Mouse (Mus musculus) monocyte, adult 2 months (primary cell): ENCODE results near the gene Hbq1b.
"Not testable (repeated sequence)": the region's sequence is repeated elsewhere in the genome, so short reads cannot be mapped to it uniquely, and the experiment has no call there.

Source experiments
- DNase-seq, 2 experiments: peaks; one replicate each; pipeline ENCODE4 v3.0.0; 2022; ENCODE audit warnings: low spot score in 2 of 2, low read depth in 1 of 2

Gene Hbq1b

DNA sequence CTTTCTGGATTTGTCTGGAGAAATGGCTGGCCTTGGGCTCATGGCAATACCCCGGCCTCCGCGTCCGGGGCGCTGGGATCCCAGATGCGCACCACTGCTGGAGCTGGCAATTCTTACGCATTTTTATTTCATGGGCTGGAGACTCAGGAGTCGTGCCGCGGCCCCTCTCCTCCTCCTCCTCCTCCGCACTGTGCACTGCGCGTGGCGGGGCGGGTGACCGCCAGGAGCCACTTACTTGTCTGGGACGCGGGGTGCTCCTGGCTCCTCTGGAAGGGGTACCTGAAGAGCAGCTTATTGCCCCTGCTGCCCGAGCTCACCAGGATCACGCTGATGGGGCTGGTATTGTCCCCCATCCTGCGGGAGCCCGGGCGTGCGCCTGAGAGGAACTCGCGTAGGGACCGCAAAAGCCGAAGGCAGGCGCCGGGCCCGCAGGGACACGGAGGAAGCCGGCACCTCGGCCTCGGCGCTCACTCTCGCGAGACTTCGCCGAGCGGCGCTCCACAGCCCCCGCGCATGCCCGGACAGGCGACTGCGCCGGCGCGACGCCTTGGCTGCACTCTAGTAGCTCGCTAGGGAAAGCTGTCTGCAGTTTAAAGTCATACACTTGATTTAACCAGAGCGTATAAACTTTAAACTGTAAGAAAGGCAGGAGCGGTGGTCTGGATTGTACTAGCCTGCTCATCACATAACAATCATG, 19.4 kb upstream of the Hbq1b start, which contains the start of gene Nprl3:
Nprl3 (minus strand) TSS at position 520 of the 697 bp plus-strand sequence.
- peak; percentile 84 to 89 for DNase-seq

DNA sequence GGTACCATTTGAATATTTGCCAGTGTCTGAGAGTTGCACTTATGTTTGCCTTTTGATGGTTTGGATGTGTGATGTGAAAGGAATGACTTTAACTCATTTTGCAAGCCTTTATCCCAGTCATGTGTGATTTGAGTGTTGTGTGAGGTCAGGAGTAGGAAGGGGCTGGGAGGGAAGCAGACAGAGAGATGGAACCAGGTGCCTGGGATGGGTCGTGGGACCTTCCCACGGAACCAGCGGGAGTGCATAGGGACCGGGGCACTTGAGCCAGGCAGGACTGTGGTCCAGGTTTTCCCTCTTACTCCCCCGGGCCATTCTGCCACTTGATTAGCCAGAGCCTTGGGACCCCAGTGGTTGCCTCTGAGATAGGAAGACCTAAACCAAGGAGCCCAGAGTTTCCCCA, 18.8 kb upstream of the Hbq1b start:
- no peak for DNase-seq

DNA sequence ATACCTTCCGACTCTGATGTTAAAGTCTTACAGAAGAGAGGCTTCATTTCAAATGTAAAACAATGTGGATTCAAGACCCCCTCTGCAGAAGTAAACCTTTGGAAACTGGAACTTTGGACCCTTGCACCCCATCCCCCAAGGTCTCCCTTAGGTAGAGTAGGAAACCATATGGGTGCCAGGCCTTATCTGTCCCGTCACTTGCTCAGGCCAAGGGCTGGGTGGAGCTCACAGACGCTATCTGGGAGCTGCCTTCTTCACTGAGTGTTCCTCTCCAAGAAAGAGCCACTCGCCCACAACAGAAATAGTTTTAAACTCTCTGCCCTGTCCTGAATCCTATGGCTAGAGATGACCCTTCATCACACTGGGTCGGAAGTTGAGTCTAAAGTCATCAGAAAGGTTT, 17.8 kb upstream of the Hbq1b start:
- no peak for DNase-seq

DNA sequence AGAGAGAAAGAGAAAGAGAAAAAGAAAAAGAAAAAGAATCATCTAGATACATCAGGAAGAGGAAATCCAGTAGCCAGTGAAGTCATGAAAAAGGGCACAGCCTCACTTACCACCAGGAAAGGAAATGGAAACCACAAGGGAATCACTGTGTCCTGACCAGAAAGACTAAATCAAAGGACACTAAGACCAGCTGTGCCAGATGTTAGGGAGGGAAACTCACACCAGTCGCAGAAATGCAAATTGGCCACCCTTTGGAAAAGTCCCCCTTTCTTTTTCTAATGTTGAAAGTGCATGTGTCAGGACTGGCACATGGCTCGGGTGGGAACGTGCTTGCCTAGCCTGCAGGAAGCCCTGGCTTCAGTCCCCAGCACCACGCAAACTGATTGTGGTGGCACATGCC, 15.6 kb upstream of the Hbq1b start:
- no peak for DNase-seq

- DNase-seq: no peak
Measured at GRCm38 (mm10) chr11:32276347-32276746, 10.4 kb upstream of the Hbq1b start, which contains the start of gene Hba-x. Gene Hba-x, plus strand, starts transcription at chr11:32276400.

DNA sequence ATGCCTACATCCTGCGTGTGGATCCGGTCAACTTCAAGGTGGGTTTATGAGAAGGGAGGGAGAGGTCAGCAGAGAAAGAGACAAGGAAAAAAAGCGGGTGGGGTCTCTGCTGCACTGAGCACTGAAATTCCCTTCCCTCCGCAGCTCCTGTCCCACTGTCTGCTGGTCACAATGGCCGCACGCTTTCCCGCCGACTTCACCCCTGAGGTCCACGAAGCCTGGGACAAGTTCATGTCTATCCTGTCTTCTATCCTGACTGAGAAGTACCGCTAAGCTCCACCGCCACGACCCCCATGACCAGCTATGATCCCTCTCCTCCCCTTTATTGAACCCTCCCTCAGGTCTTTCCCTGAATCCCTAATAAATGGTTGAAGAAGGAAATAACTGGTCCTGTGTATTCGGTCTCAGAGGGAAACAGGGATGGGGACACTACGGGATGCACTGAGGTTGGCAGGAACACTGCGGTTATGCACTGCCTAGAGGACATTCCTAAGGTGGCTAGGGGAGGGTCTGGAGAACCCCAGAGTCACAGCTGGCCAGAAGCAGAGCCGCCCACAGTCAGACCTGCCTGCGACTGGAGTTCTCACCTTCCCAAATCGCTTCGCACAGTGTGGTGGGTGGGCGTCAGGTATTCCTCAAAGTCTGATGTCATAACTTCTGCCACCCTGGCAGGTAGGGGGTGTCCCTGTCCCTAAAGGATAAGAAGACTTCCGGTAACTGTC, 8.9 kb upstream of the Hbq1b start:
- DNase-seq: no peak

- DNase-seq: no peak
Measured at GRCm38 (mm10) chr11:32278458-32278957, 8.3 kb upstream of the Hbq1b start.

DNA sequence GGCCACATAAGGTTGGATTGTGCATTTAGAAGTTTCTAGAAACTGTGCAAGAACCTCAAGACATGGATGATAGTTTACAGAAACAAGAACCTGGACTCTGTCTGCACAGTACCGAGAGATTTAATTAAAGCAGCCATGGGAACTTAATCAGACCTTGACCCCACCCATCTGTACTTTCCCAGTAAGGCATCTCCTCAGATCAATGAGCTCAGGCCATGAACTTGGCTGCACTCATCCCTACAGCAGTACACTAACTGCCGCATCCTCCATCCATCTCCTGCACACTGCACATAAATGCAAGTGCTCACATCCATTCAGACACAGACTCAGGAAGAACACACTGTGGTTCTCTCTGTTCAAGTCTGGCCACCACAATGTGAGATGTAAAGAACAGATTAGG, 6.1 kb upstream of the Hbq1b start:
- DNase-seq: no peak

DNA sequence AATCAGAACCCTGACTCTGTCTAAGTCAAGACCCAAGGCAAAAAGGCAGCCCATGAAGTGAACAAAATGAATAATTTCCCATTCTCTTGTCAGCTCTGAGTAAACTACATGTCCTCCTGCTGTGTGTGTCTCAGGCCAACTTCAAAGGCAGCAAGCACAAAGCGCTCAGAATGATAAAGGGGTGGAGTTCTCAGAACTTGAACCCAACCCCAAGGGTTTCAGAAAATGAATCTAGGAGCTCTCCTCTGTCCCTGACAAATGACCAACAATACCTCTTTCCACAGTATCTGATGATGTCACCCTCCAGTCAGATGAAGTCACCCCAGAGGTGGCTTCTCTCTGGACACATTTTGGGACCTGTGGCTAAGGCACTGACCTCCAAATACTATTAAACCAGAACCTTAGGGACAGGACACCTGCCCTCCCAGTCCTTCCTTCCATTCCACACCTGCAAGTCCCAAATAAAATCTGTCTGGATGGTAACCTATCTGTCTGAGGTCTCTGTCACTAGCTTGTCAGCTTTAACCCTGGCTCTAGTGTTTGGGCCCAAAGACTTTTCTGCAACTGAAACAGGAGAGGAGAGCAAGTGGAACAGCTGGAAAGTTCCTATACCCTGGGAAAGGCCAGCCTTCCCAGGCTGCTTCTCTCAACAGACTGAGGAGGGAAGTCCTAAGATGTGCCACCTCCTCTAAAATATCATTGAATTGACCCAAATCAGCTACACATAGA, 5.2 kb upstream of the Hbq1b start:
- no peak for DNase-seq

DNA sequence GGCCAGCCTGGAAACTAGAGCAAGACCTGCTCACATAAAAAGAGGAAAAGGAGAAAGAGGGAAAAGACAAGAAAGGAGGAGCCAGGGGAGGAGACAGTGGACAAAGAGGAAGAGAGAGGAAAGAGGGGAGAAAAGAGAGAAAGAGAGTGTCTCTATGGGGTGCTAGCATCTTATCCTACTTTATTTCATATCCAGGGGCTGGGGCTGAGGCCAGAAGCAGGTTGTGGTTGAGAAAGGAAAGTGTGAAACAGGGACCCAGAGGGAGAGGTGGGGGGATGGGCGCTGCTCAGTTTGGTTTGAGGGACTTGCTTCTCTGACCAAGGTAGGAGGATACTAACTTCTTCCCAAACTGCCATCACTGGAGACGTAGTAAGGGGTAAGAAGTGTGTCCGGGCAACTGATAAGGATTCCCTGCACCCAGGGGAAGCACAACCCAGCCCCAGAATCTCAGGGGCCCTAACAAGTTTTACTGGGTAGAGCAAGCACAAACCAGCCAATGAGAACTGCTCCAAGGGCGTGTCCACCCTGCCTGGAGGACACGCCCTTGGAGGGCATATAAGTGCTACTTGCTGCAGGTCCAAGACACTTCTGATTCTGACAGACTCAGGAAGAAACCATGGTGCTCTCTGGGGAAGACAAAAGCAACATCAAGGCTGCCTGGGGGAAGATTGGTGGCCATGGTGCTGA, 3.5 kb upstream of the Hbq1b start, which contains the start of gene Hba-a1:
Hba-a1 (plus strand) TSS at position 421 of the 687 bp plus-strand sequence.
- not testable (repeated sequence) for DNase-seq

DNA sequence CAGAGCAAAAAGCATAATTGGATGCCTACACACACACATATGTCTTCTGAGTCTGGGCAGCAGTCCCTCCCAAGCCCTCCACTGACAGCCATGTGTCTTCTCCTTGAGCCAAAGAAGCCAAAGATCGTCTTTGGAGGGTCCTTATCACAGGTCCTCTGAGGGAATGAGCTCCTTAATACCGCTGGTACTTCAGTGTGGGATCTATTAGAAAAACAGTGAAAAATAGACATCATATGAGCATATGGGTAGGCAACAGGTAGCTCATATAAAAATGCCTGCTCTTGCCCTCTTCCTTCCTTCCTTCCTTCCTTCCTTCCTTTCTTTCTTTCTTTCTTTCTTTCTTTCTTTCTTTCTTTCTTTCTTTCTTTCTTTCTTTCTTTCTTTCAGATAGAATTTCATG, 2.2 kb upstream of the Hbq1b start:
- DNase-seq: not testable (repeated sequence)

GRCm38 (mm10) chr11:32285031-32285775, 1.6 kb upstream of the Hbq1b start:
- no peak for DNase-seq

GRCm38 (mm10) chr11:32285887-32286286, 878 bp upstream of the Hbq1b start:
- DNase-seq: not testable (repeated sequence)

- no peak for DNase-seq
Measured at GRCm38 (mm10) chr11:32287493-32287825, 694 bp downstream of the Hbq1b start.

DNA sequence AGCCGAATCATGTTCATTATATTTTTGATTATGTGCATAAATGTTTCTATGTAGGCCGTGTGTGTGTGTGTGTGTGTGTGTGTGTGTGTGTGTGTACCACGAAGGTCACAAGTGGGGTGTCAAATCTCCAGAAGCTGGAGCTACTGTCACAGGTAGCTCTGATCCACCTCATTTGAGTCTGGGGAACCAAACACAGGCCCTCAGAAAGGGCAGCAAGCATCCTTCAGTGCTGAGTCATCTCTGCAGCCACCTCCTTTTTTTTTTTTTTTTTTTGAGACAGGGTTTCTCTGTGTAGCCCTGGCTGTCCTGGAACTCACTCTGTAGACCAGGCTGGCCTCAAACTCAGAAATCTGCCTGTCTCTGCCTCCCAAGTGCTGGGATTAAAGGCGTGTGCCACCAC, 6.1 kb downstream of the Hbq1b start:
- not testable (repeated sequence) for DNase-seq

DNA sequence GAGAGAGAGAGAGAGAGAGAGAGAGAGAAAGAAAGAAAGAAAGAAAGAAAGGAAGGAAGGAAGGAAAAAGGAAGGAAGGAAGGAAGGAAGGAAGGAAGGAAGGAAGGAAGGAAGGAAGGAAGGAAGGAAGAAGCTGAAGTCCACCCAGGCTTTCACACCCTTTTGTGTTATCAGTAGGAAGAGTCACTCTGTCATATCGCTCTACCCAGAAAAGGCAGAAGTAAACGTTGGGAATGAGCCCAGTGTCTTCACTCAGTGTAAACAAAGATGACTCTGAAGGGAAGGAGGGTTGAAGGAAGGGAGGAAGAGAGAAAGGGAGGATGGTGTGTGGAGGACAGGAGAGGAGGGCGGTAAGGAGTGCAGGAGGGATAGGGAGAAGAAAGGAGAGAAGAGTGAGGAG, 6.7 kb downstream of the Hbq1b start:
- DNase-seq: not testable (repeated sequence)

- not testable (repeated sequence) for DNase-seq
Measured at GRCm38 (mm10) chr11:32296203-32296602, 9.4 kb downstream of the Hbq1b start, which contains the start of gene Hba-a2. Gene Hba-a2, plus strand, starts transcription at chr11:32296489.

GRCm38 (mm10) chr11:32297417-32297816, 10.7 kb downstream of the Hbq1b start:
- DNase-seq: not testable (repeated sequence)

DNA sequence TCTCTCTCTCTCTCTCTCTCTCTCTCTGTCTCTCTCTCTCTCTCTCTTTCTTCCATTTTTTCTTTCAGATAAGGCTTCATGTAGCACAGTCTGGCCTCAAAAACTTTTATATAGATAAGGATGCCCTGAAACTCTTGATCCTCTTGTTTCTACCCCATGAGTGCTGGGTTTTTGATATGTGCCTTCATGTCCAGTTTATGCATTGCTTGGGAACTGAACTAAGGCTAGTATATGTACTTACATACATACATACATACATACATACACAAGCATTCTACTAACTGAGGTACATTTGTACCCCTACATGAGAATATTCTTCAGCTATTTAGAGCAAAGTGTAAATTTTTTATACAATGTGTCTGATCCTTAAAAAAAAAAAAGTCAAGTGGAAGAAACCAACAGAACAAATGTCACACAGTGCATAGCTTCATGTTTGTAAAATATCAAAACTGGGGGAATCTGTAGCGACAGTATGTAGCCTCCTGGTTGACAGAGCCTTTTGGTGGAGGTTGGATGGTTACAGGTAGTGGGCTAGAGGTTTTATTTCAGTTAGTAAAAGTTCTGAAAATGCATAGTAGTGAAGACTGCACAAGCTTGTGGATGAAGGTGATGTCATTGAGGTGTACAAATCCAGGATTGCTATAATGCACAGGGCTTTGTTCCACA, 11.2 kb downstream of the Hbq1b start:
- DNase-seq: no peak

GRCm38 (mm10) chr11:32298532-32298918, 11.8 kb downstream of the Hbq1b start:
- no peak for DNase-seq
